Mouse (Mus musculus): ENCODE data around the gene Phb.

DNA sequence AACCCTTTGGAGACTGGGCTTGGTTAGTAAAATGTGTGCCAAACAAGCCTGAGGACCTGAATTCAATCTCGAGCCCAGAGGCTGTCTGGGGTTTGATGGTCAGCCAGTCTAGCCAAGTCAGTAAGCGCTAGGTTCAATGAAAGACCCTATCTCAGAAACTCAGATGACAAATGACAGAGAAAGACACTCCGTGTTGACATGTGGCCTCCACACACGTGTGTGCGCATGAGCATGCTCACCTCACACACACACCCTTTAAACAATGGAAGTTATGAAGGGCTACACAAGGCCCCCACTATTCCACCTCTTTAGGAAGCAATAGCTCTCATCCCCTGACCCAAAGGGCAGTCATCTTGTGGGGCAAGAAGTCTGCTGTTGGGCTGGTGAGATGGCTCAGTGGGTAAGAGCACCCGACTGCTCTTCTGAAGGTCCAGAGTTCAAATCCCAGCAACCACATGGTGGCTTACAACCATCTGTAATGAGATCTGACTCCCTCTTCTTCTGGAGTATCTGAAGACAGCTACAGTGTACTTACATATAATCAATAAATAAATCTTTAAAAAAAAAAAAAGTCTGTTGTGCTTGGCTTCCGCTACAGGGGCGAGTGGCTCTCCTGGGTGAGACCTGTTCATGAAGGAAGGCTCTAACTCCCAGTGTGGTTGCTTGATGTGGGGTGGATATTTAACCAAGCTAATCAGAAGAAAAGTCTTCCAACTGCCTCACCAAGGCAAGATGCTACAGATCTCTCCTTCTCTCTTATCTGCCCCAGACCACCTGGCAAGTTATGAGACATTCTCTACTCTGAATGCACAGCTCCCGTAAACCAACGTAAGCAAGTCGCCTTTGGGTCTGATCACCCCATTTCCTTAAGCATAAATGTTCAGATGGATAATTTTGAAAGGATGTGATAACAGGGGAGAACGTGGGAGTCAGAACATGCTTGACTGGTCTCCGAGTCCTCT lies 34.3 kb downstream of the Phb start:
- no peak for TF ChIP-seq CTCF (IDR thresholded peaks at IDR 0.05; ENCODE audit: borderline replicate concordance, extremely low read depth, insufficient read depth, insufficient read length)
- TF ChIP-seq POLR2A (IDR thresholded peaks at IDR 0.05; ENCODE audit: borderline replicate concordance, extremely low read depth, insufficient read depth, insufficient read length, poor library complexity, severe bottlenecking), result no peak

Measured in brain, embryonic 14.5 days (tissue).